Mouse (Mus musculus) lung, adult 2 months (tissue): ENCODE results near the gene Syn3. TPM values are rescaled to one million over a fixed set of nuclear protein-coding genes. Genes with fewer than 3 reads are reported as not detected.

ENCODE experiments used
- DNase-seq: peaks from one replicate; pipeline ENCODE4 v3.0.0; 2022
- H3K4me1 ChIP-seq: fragments of 200-500 bp; 2 replicates; pipeline ENCODE4 v1.6.1; 2011; ENCODE audit warnings: low read length; ENCODE audit not compliant: control insufficient read depth, insufficient read depth
- H3K4me3 ChIP-seq: fragments of 200-500 bp; replicated peaks from 2 replicates; pipeline ENCODE3; 2011; ENCODE audit warnings: low read depth, mild to moderate bottlenecking, control low read depth, low read length; ENCODE audit errors: extremely low read depth
- CTCF ChIP-seq: fragments of 200-500 bp; IDR thresholded peaks from 2 replicates; pipeline ENCODE4 v1.5.1; 2011; ENCODE audit warnings: mild to moderate bottlenecking, low read length, control low read depth; ENCODE audit not compliant: insufficient read depth
- POLR2A ChIP-seq: fragments of 200-500 bp; IDR thresholded peaks from 2 replicates; pipeline ENCODE4 v1.6.1; 2011; ENCODE audit warnings: low read depth, mild to moderate bottlenecking, control low read depth, low read length, borderline replicate concordance; ENCODE audit errors: extremely low read depth
- WGBS: fragments of 180-500 bp; shearing (Covaris S2); methylation state at CpG from one replicate; pipeline ENCODE4 v1.1.7; 2018; 5-methylcytosine and 5-hydroxymethylcytosine counted together
- polyA plus RNA-seq: library from polyadenylated mRNA; depleted of rRNA; stranded (reverse); fragments of >200 nt; gene quantifications from 2 replicates; pipeline ENCODE4 v1.2.3, GENCODE M21; 2012; rRNA removed

Syn3 gene
- polyA plus RNA-seq, 1 experiment: 1.1 TPM

DNA sequence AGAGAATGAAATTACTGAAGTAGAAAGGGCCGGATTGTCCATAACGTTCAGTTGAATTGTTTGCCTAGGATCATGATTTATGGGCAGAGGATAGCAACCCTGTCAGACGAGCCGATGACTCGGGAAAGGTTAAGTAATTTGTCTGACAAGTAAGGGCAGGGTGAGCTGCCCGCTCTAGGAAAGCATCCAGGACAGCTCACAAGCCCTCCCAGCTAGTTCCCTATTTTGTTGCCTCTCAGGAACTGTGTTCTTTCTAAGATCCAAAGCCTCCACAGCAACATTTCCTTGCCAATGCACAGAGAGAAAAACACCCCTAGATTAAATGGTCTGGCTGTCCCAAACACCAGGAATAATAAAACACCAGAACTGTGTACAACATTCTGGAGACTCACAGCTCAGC lies 488.1 kb downstream of the Syn3 start:
- 12% methylated on average over 6 of the region's 6 CpGs for WGBS
- no peak for DNase-seq
- TF ChIP-seq CTCF (no peak), POLR2A (no peak)
- no peak overlapping the region for H3K4me3 ChIP-seq
- H3K4me1 ChIP-seq: no peaks in the 10 kb centered on the region

DNA sequence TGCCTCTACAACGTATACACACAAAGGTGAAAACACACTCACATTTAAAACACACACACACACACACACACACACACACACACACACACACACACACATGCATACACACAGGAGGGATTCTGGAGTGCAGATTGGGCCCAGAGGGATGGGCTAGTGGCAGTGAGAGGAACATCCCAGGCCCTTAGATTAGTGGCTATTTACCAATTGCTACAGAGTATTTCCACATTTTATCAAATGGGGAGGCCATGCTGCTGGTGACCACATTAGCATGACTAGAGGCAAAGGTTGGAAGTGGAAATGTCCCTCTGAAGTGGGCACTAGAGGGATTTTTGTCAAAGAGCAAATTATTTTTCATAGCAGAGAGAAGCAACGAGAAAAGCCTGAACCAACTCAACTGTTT lies 489.0 kb downstream of the Syn3 start:
- Histone ChIP-seq H3K4me3 (no peak overlapping the region), H3K4me1 (no peaks in the 10 kb centered on the region)
- no peak for TF ChIP-seq CTCF
- TF ChIP-seq POLR2A: no peak
- DNase-seq: no peak
- 84% methylated on average over 2 of the region's 2 CpGs for WGBS

DNA sequence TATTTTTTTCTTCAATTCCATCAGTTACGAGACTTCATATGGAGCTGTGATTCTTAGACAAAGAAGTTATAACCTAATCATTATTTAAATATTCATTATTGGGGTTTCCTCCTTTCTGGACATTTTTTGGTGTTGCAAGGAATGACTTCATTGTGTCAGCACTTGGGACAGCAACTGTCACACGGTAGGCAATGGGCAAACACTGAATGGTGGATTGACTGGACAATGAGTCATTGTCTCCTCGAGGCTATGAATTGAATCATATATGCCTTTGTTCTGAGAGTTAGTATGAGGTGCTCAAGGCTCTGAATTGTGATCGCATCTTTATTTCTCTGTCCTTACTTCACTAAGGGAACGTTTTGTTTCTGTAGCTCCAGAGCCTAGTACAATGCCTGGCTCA lies 492.2 kb downstream of the Syn3 start:
- TF ChIP-seq POLR2A (no peak), CTCF (no peak)
- Histone ChIP-seq H3K4me1 (no peaks in the 10 kb centered on the region), H3K4me3 (no peak overlapping the region)
- DNase-seq: no peak
- WGBS: 67% methylated on average over 5 of the region's 5 CpGs

Other genes with a start within 250 kb of the Syn3 start
- gene Timp3, start 198.5 kb downstream of the Syn3 start, polyA plus RNA-seq: 259 and 473 TPM in 2 replicates
- 39.1 and 81.4 TPM in 2 replicates for gene Hsp90b1, start 206.6 kb upstream of the Syn3 start, polyA plus RNA-seq
- gene Ttc41, start 206.9 kb upstream of the Syn3 start, polyA plus RNA-seq: 0.80 and 1.4 TPM in 2 replicates